Mouse (Mus musculus) gastrocnemius, postnatal 14 days (tissue): ENCODE measurements around the gene Sval1. TPM values are rescaled to one million over a fixed set of nuclear protein-coding genes. Genes with fewer than 3 reads are reported as not detected.

Source experiments
- DNase-seq: peaks from one replicate; pipeline ENCODE4 v3.0.0; 2021; ENCODE audit warnings: mixed read lengths
- intact Hi-C: fragments of 180-260 bp; cut with DNase I; formaldehyde crosslinking; loops from one replicate; pipeline ENCODE4 v1.15.1; 2025; ENCODE audit warnings: low total_unique reads
- long read RNA-seq, 2 experiments: library from polyadenylated mRNA; stranded (forward); transcript quantifications; one replicate each; pipeline ENCODE4 v2.0.0; 2021
- total RNA-seq, 2 experiments: library from RNA; stranded (reverse); gene quantifications; 2 replicates each; pipeline ENCODE4 v1.2.3; 2021

Sval1 gene
- total RNA-seq: not detected
- long read RNA-seq, experiment 1: 0 reads
- long read RNA-seq, experiment 2: 0 reads

- no peak for DNase-seq
- intact Hi-C loops: no loop called here
Measured at GRCm38 (mm10) chr6:41951330-41951729, at the start of gene Sval1. Gene Sval1 (plus strand): TSS chr6:41951630.

DNA sequence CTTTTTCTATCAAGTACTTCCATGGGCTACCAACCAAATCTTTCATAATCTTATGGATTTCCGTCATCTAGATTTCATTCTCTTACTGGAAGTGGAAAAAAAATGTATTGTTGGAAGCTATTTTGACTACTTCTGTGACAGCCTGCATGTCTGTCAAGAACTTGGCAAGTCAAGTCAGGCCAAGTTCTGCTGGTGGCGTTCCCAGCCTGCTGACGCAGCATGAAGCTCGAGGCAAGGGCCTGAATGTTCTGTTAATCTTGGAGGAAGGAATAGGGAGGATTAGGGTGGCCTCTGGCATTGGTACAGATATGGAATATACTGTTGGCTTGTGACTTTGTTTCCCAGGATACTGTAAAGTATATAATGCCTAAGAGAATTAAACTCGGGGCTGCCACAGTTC is 39.8 kb upstream of the Sval1 start:
- intact Hi-C loops: no loop called here
- DNase-seq: no peak

DNA sequence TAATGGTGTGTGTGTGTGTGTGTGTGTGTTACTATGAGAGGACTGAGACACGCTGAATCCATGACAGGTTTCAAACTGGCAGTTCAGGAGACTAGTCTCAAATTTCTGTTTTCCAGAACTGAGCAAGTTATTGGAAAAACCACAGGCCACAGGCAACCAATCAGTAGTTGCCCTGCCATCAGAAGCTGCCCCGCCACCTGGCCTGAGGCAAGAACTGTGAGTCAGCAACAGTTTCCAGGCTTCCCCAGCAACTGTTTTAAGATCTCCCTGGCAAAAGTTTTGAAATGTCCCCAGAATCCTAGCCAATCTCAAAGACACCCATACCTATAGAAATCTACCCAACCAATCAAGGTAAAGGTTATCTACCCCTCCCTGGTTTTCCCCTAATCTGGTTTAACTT is 36.5 kb upstream of the Sval1 start:
- intact Hi-C loops: no loop called here
- DNase-seq: no peak

- DNase-seq: no peak
- intact Hi-C loops: no loop called here
Measured at GRCm38 (mm10) chr6:41967840-41968239, 16.4 kb downstream of the Sval1 start, which contains the start of gene Sval3. Gene Sval3 (plus strand): TSS chr6:41968140.

Other genes with a start within 250 kb of the Sval1 start
- not detected for gene Kel, start 247.3 kb upstream of the Sval1 start, total RNA-seq
- not detected for gene Olfr459, start 176.5 kb upstream of the Sval1 start, total RNA-seq
- gene Pip, start 104.1 kb upstream of the Sval1 start, total RNA-seq: not detected
- gene Sval2, start 98.6 kb upstream of the Sval1 start, total RNA-seq: not detected
- not detected for gene Sval3, start 16.5 kb downstream of the Sval1 start, total RNA-seq
- gene Sva, start 86.8 kb downstream of the Sval1 start, total RNA-seq: not detected
- gene Tas2r139, start 189.3 kb downstream of the Sval1 start, total RNA-seq: not detected